Mouse (Mus musculus) stomach, postnatal 0 days (tissue): ENCODE measurements around the gene Gm6121. TPM values are rescaled to one million over a fixed set of nuclear protein-coding genes. Genes with fewer than 3 reads are reported as not detected.
"Not testable (repeated sequence)": the region's sequence is repeated elsewhere in the genome, so short reads cannot be mapped to it uniquely, and the experiment has no call there.

Experiments used
- ATAC-seq: fragments of 200-750 bp; cut with Nextera tagmentation; 2 replicates; pipeline ENCODE4 v1.8.0; 2017; ENCODE audit not compliant: low FRiP score, low TSS enrichment
- DNase-seq: peaks from one replicate; pipeline ENCODE4 v3.0.0-alpha.2; 2016; ENCODE audit warnings: low spot score
- H3K27ac ChIP-seq: fragments of 300-500 bp; sonication (generic); replicated peaks from 2 replicates; pipeline ENCODE4 v1.5.1; 2014; ENCODE audit warnings: mild to moderate bottlenecking, control low read depth
- H3K27me3 ChIP-seq: fragments of 300-500 bp; sonication (generic); 2 replicates; pipeline ENCODE4 v1.6.1; 2014; ENCODE audit warnings: low read length; ENCODE audit not compliant: control insufficient read depth, insufficient read depth
- H3K36me3 ChIP-seq: fragments of 300-500 bp; sonication (generic); 2 replicates; pipeline ENCODE4 v1.6.1; 2014; ENCODE audit warnings: low read length, mixed read lengths; ENCODE audit not compliant: control insufficient read depth, insufficient read depth
- H3K4me1 ChIP-seq: fragments of 300-500 bp; sonication (generic); replicated peaks from 2 replicates; pipeline ENCODE4 v1.6.1; 2014; ENCODE audit warnings: antibody characterized with exemption; ENCODE audit not compliant: control insufficient read depth, insufficient read depth
- H3K4me2 ChIP-seq: fragments of 300-500 bp; sonication (generic); replicated peaks from 2 replicates; pipeline ENCODE4 v1.6.1; 2014; ENCODE audit warnings: low read depth, mild to moderate bottlenecking, control low read depth, moderate library complexity
- H3K4me3 ChIP-seq: fragments of 300-500 bp; sonication (generic); 2 replicates; pipeline ENCODE4 v1.5.1; 2014; ENCODE audit warnings: low read depth, low read length, control low read depth
- H3K9ac ChIP-seq: fragments of 300-500 bp; sonication (generic); 2 replicates; pipeline ENCODE4 v1.6.1; 2014; ENCODE audit warnings: mild to moderate bottlenecking, low read length, control low read depth, mixed read lengths
- H3K9me3 ChIP-seq: fragments of 300-500 bp; sonication (generic); 2 replicates; pipeline ENCODE4 v1.6.1; 2016; ENCODE audit warnings: low read length; ENCODE audit not compliant: control insufficient read depth
- WGBS: fragments of 180-500 bp; shearing (Covaris S2); extraction: QIAGEN DNeasy Blood & Tissue Kit; methylation state at CpG from one replicate; pipeline ENCODE4 v1.1.7; 2014; 5-methylcytosine and 5-hydroxymethylcytosine counted together
- polyA plus RNA-seq: library from polyadenylated mRNA; unstranded; fragments of >200 nt; fragmentation: Nextera tagmentation; extraction: Ambion mirVana; gene quantifications from 2 replicates; pipeline ENCODE4 v1.2.1, GENCODE M21; 2015

The Gm6121 gene
- polyA plus RNA-seq: not detected in 2 replicates

GRCm38 (mm10) chrX:26935597-26935996, at the start of gene Gm6121:
Gene Gm6121 (minus strand): TSS chrX:26935697.
- not testable (repeated sequence) for H3K9ac ChIP-seq, H3K27me3 ChIP-seq, H3K4me1 ChIP-seq, ATAC-seq, H3K27ac ChIP-seq, H3K4me2 ChIP-seq, DNase-seq, H3K36me3 ChIP-seq, H3K9me3 ChIP-seq, H3K4me3 ChIP-seq
- no CpG with 5 or more reads among the region's 5 CpGs for WGBS

Other genes with a start within 250 kb of the Gm6121 start
- not detected in 2 replicates for gene Gm14525, start 233.1 kb downstream of the Gm6121 start, polyA plus RNA-seq